Mouse (Mus musculus) cerebellum, postnatal 14 days (tissue): ENCODE data around the gene Cdk15.

ENCODE experiments used
- DNase-seq, 2 experiments: peaks; one replicate each; pipeline ENCODE4 v3.0.0; 2021; ENCODE audit warnings: mixed read lengths in 2 of 2

Cdk15 gene

DNA sequence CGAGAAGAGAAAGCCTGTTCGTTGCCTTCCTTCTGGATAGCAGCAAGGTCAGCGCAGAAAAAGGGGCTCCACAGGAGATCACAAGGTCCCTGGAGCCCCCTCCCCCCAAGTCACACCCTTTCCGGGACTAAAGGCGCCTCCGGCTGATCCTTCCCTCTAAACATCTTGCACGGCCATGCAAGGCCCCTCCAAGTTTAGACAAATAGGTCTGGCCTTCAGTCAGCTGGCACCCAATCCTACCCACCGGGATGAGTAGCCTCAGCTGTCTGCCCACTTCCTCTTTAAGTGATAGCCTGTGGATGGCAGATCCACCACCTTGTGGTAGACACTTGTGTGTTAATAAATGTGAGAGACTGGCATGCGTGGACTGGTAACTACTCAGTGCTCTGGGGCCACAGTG lies 120.6 kb downstream of the Cdk15 start:
- DNase-seq = peak; percentile 55 to 62

- DNase-seq = peak; percentile 55 to 59
These were observed 124.2 kb downstream of the Cdk15 start for GRCm38 (mm10) chr1:59380926-59381325.

- no peak for DNase-seq
These were observed 124.8 kb downstream of the Cdk15 start for GRCm38 (mm10) chr1:59381483-59381882.

DNA sequence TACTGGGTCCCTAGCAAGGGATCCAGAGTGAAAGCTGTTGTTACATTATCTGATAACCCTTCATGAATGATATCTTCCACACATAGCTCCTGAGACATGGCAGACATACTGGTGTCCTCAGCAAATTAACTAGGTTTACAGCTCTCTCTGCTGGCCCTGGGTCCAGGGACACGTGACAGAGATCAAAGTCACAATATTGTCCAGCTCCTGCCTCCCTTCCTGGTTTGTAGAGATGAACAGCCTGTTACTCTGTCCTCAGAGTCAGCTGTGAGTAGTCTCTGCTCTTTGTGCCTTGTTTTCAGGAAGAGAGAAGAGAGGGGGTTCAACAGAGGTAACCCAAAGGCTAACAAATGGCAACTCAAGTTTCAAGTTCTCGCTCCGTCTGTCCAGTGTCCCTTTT lies 125.8 kb downstream of the Cdk15 start:
- no peak for DNase-seq

GRCm38 (mm10) chr1:59383049-59383610 lies 126.4 kb downstream of the Cdk15 start:
- DNase-seq = no peak

DNA sequence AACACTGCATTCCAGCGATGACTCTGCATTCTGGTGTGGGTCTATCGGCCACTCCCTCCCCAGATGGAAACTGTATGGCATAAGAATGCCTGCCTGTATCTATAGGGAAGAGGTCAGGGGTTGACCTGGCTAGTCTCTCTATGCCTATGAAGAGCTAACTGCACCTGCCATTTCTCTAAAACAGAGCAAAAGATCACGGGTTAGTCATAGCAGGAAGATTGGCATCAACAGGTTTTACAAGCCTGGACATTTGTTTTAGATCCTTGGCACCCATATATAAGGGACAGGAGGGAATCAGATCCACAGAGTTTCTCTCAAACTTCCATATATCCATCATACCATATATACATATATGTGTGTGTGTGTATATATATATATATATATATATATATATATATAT lies 127.7 kb downstream of the Cdk15 start:
- no peak for DNase-seq

GRCm38 (mm10) chr1:59385641-59386040 lies 128.9 kb downstream of the Cdk15 start:
- DNase-seq = no peak

DNA sequence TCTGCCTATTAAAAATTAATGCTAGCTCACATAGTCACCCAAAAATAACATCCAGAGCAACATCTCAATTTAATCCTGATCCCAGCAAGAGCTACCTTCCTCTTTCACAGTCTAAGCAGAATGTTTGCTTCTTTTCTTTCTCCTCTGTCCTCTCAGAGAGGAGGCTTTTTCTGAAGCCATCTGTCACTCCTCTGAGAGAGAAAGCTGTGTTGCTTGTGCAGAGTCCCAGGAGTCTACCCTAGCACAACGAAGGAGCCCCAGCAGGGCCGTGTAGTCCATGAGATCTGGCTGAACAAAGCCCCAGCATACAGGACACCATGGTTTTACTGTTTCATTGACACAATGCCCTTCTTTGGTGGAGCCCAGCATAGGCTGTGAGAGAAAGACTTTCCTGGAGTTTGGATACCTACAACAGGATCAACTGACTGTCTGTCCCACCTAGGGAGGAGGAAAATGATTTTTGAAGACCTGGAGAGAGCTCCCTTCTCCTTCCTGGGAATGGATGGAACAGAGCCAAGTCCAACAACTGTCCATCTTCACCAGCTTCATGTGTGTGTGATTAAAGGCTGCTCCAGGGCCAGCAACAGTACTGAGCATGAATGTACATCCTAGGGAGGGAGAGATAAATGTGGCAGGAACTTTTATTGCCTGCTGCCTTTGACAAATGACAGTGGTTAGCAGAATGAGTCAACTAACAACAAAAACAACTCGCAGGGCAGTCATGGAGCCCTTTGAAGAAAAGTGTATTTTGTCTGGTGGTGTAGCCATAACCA lies 131.0 kb downstream of the Cdk15 start:
- DNase-seq = no peak

DNA sequence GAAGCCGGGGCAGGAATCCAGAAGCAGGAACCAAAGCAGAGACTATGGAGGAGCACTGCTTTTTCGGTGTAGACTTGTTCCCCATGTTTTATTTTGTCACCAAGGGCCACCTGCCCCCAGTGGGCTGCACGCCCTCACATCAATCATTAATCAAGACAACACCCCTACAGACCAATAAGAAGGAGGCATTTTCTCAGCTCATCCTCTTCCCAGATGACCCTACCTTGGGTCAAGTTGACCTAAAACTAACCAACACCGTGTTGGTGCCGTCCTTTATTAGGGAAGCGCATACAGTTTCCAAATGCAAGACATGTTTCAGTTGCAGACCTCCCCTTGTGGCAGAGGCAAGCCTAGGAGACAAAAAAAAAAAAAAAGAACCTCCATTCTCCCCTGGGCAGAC lies 132.5 kb downstream of the Cdk15 start:
- no peak for DNase-seq

- DNase-seq = no peak
These were observed 135.0 kb downstream of the Cdk15 start for GRCm38 (mm10) chr1:59391736-59392135.

DNA sequence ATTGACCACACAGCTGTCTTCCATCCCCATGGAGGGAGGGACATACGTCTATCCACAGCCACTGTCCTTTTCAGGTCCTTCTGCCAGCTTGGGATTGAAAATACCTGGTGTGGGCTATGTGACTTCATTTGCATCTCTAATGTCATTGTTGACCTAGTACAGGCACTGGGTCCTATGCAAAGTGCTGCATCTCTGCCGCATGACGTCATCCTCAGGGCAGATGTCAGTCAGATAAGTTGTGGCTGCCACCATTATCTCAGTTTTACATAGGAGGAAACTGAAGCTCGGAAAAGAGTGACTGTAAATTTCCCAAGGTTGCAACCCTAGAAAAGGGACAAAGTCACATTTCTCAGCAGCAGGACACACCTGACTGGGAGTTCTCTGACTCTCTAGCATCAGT lies 137.4 kb downstream of the Cdk15 start:
- no peak for DNase-seq

DNA sequence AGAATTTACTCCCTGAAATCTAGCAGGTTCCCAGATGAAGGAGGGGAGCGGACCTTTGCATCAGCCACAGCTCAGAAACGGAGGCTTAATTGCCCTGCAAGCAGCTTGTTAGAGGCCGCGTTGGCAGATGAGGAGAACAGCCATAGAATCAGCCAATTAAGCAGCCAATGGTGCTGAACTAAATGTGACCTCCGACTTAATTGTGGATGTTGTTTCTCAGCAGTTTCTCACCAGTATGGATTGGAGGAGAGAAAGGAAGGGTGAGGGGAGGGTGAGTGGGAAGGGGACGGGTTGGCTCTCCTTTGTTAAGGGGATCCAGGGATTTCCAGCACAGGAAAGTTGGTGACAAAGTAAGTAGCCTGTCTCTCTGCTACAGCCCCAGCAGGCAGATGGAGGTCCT lies 137.9 kb downstream of the Cdk15 start:
- DNase-seq = no peak

GRCm38 (mm10) chr1:59395992-59396391 lies 139.3 kb downstream of the Cdk15 start:
- no peak for DNase-seq

GRCm38 (mm10) chr1:59399554-59400325 lies 143.0 kb downstream of the Cdk15 start:
- DNase-seq = no peak

DNA sequence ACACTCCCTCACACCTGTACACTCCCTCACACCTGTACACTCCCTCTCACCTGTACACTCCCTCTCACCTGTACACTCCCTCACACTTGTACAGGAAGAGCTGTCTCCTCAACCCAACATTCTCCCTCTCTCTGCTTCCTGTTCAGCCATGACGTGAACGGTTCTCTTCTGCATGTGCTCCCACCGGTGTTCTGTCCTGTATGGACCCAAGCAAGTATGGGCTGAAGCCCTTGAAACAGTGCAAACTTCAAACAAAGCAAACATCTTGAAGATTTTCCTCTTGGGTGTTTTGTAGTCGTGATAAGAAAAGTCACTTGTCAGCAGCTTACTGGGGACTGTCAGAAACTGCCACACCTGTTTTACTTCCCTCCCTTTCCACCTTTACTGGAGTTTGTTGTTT lies 144.5 kb downstream of the Cdk15 start:
- DNase-seq = no peak
